Mouse (Mus musculus): ENCODE measurements at regions not wholly inside any gene's neighbourhood (a gene's known extent, or its start where the extent isn't known, plus 50 kb on each side); places are given as distances from the start of the nearest gene placed in this dataset.

- DNase-seq (ENCODE audit: low spot score): no peak
These were observed 258.8 kb downstream of the Lrrn1 start for GRCm38 (mm10) chr6:107788224-107788893.

GRCm38 (mm10) chr6:107797845-107798244 lies 267.0 kb upstream of the Setmar start:
- DNase-seq (ENCODE audit: low spot score): no peak

- no peak for DNase-seq (ENCODE audit: low spot score)
These were observed 261.8 kb upstream of the Setmar start for GRCm38 (mm10) chr6:107803056-107803455.
